In genomic region chr1:132525832-132526231, GRCm38 (mm10) we compare ENCODE assay signal across 9 mouse cellular contexts. TPM values are rescaled to one million over a fixed set of nuclear protein-coding genes. Genes with fewer than 3 reads are reported as not detected.
DNase-seq lines count a peak whose midpoint lies in the region; ATAC-seq and TF ChIP-seq lines count a peak whose summit lies in the region.
"Had no signal": no experiment of that assay in that cellular context is flagged by ENCODE, and none has a peak within 500 bp of the region (broad histone marks: within the 10 kb centered on the region; RNA-seq: fewer than 3 reads in every experiment).

No protein-coding gene starts in this region.

- H3K4me1 ChIP-seq in lung, postnatal 0 days (ENCODE audit: insufficient read depth, low read depth, low read length): no peaks in the 10 kb centered on the region

- no peak for TF ChIP-seq EP300 in lung, postnatal 0 days (IDR thresholded peaks at IDR 0.05)

- no peaks in the 10 kb centered on the region for H3K36me3 ChIP-seq in lung, postnatal 0 days (ENCODE audit: insufficient read depth, low read length)
- H3K36me3 ChIP-seq: limb, embryonic 15.5 days had no signal

- H3K4me2 ChIP-seq in lung, postnatal 0 days (replicated peaks; ENCODE audit: low read depth, low read length): no peak overlapping the region
- H3K4me2 ChIP-seq: limb, embryonic 15.5 days had no signal

- WGBS in large intestine, adult 2 months: 3% methylated on average over 10 of the region's 10 CpGs
- 5% methylated on average over 10 of the region's 10 CpGs for WGBS in lung, postnatal 0 days

- H3K27me3 ChIP-seq in lung, postnatal 0 days (replicated peaks; ENCODE audit: insufficient read depth, low read length): 0 out of 2 replicates have a peak, but pooled peaks cover 3% of the 10 kb centered on the region
- H3K27me3 ChIP-seq: limb, embryonic 15.5 days had no signal

- ATAC-seq in lung, postnatal 0 days: peak; percentile 39

- no peak overlapping the region for H3K27ac ChIP-seq in lung, postnatal 0 days (ENCODE audit: low read length)
- H3K27ac ChIP-seq: limb, embryonic 15.5 days had no signal

- no peaks in the 10 kb centered on the region for H3K9me3 ChIP-seq in lung, postnatal 0 days (ENCODE audit: low read length)
- H3K9me3 ChIP-seq: limb, embryonic 15.5 days had no signal

- no peak overlapping the region for H3K9ac ChIP-seq in lung, postnatal 0 days (replicated peaks; ENCODE audit: low read depth)
- H3K9ac ChIP-seq: limb, embryonic 15.5 days had no signal

- H3K4me3 ChIP-seq in lung, postnatal 0 days (ENCODE audit: low read depth, low read length): no peak overlapping the region
- H3K4me3 ChIP-seq: limb, embryonic 15.5 days had no signal

- peak; percentile 90 for TF ChIP-seq CTCF in lung, postnatal 0 days (IDR thresholded peaks at IDR 0.05)

- peak; percentile 35 for DNase-seq in CD4-positive helper T cell, adult 2 months (ENCODE audit: low read depth, low spot score)
- peak; percentile 68 for DNase-seq in R1 (ENCODE audit: low read depth, low spot score)
- DNase-seq in cerebellum, postnatal 36 days: peak; percentile 77 to 94
- DNase-seq in frontal cortex, postnatal 36 days (ENCODE audit: low spot score in 2 of 2): peak; percentile 83 to 89
- DNase-seq in large intestine, adult 2 months (ENCODE audit: low read depth, low spot score): peak; percentile 29
- peak; percentile 76 for DNase-seq in lung, postnatal 0 days (ENCODE audit: low spot score)
- peak; percentile 71 for DNase-seq in ovary, postnatal 14 days (ENCODE audit: low spot score)
- DNase-seq in yolk sac, embryonic 10.5 days (ENCODE audit: low spot score): peak; percentile 47

RNA-seq across cellular contexts. Expression of gene Cntn2, which starts 17.2 kb away (rescaled TPM):
- 0.15 and 0.21 TPM in 2 replicates for polyA plus RNA-seq in large intestine, adult 2 months (2012; rRNA removed)
- 0.02 and 0.04 TPM in 2 replicates for polyA plus RNA-seq in lung, postnatal 0 days (2015; fragmentation: Nextera tagmentation; extraction: Ambion mirVana)

RNA-seq across cellular contexts. Expression of gene Tmem81, which starts 19.8 kb away (rescaled TPM):
- polyA plus RNA-seq in large intestine, adult 2 months (2012; rRNA removed): 2.2 and 2.4 TPM in 2 replicates
- polyA plus RNA-seq in lung, postnatal 0 days (2015; fragmentation: Nextera tagmentation; extraction: Ambion mirVana): 1.3 and 1.7 TPM in 2 replicates

RNA-seq across cellular contexts. Expression of gene Rbbp5, which starts 48.7 kb away (rescaled TPM):
- 16.5 and 18.2 TPM in 2 replicates for polyA plus RNA-seq in large intestine, adult 2 months (2012; rRNA removed)
- polyA plus RNA-seq in lung, postnatal 0 days (2015; fragmentation: Nextera tagmentation; extraction: Ambion mirVana): 16.5 and 18.6 TPM in 2 replicates

Comparison
In these comparisons a context has a peak if more than half of its experiments do, and no peak if none do; other contexts are left out.
1. DNase-seq: peak in every context shown above with its lines; median percentile 86 in frontal cortex, postnatal 36 days; 86 in cerebellum, postnatal 36 days; 76 in lung, postnatal 0 days; 71 in ovary, postnatal 14 days; 68 in R1; 47 in yolk sac, embryonic 10.5 days; 35 in CD4-positive helper T cell, adult 2 months; 29 in large intestine, adult 2 months.